Mouse (Mus musculus) heart, postnatal 36 days (tissue): ENCODE results near the gene Tmem222. TPM values are rescaled to one million over a fixed set of nuclear protein-coding genes. Genes with fewer than 3 reads are reported as not detected.

Source experiments
- DNase-seq, 2 experiments: peaks; one replicate each; pipeline ENCODE4 v3.0.0; 2021 to 2022
- intact Hi-C: fragments of 180-260 bp; cut with DNase I; formaldehyde crosslinking; loops from one replicate; pipeline ENCODE4 v1.15.1; 2025
- total RNA-seq, 2 experiments: library from RNA; stranded (reverse); gene quantifications; 2 replicates each; pipeline ENCODE4 v1.2.3; 2021

Gene Tmem222
- total RNA-seq, 2 experiments from 2014 or later, result 30.6 to 30.7 TPM

DNA sequence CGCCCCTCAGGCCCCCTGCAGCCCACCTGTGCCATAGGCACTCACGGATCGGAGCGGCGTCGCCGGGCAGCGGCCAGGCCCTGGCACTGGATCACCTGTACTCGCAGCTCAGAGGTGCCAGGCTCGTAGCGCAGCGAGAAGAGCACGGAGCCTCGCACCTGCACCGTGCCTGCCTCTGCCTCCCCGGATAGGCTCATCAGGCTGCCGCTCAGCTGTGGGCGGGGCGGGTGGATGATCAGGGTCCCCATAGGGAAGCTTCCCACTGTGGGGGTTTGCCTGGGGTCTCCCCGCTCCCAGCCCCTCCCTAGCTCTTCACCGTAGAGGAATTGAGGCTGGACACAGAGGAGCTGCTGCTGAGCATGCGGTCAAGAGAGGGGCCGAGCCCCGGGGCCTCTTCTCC, 20.8 kb downstream of the Tmem222 start:
- intact Hi-C loops, result no loop called here
- no peak for DNase-seq

DNA sequence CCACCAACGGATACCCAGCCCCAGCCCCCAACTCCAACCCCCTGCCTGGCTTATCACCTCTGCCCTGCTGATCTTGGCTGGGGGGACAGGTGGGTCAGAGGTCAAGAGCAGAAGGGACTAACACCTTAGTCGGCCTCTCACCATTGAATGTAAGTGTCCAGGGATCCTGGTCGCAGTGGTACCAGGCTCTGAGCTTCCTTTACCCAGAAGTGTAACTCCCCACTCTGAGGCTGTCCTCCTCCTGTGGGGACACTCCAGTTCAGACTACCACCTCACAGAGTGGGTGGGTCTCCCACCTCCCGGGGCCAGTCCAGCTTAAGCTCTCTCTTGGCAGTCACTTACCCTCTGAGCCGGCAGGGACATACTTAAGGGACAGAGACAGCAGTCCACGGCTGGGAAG, 22.2 kb downstream of the Tmem222 start:
- DNase-seq, result no peak
- intact Hi-C loops, result no loop called here

GRCm38 (mm10) chr4:133253412-133253811, 24.2 kb downstream of the Tmem222 start:
- intact Hi-C loops, result loop anchor here (2.0 to 5.0 kb wide), 2 partner anchors 21 to 44 kb away; no protein-coding TSS in a partner anchor
- DNase-seq, result no peak

- intact Hi-C loops, result loop anchor here (2.0 to 5.0 kb wide), 2 partner anchors 23 to 45 kb away; no protein-coding TSS in a partner anchor
- no peak for DNase-seq
Measured at GRCm38 (mm10) chr4:133252089-133252488, 25.5 kb downstream of the Tmem222 start.

- intact Hi-C loops, result loop anchor here (2.0 to 5.0 kb wide), 3 partner anchors 16 to 242 kb away; no protein-coding TSS in a partner anchor
- no peak for DNase-seq
Measured at GRCm38 (mm10) chr4:133251214-133251613, 26.4 kb downstream of the Tmem222 start.

DNA sequence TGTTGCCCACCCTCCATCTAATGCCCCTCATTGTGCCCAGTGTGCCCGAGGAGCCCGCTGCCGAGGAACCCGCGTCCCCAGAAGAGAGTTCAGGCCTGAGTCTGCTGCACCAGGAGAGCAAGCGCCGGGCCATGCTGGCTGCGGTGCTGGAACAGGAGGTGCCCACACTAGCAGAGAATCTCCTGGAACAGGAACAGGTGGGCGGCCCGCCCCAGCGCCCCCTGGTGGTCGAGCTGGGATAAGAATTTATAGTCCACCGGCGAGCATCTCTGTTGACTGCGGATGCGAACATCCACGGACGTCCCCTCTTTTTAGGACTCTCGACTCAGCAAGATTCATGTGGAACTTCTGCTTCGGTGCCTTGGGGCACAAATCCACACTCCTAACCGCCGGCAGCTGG, 27.0 kb downstream of the Tmem222 start:
- intact Hi-C loops, result loop anchor here (2.0 to 5.0 kb wide), 3 partner anchors 16 to 242 kb away; no protein-coding TSS in a partner anchor
- DNase-seq, result peak; percentile 88 to 89

GRCm38 (mm10) chr4:133247806-133248449, 29.7 kb downstream of the Tmem222 start:
- intact Hi-C loops, result no loop called here

GRCm38 (mm10) chr4:133247072-133247471, 30.5 kb downstream of the Tmem222 start:
- peak; percentile 55 to 69 for DNase-seq
- intact Hi-C loops, result no loop called here

More at GRCm38 (mm10) chr4:133247806-133248449, 29.7 kb downstream of the Tmem222 start:
- DNase-seq, result no peak

DNA sequence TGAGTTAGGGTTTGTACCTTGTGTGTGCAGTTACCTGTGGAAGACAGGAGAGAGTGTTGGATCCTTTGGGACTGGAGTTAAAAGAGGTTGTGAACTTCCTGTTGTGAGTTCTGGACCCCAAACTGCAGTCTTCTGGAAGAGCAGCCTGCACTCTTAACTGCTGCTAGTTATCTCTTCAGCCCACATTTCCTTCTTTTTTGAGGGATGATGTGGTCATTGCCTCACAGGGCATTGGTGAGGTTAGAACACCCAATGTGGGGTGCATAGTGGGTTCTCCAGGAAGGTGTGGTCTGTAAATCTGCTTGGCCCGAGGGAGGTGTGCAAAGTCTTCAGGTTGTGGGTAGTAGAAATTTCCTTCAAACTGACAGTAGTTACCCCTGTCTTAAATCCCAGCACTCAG, 33.3 kb downstream of the Tmem222 start:
- no peak for DNase-seq
- intact Hi-C loops, result no loop called here

DNA sequence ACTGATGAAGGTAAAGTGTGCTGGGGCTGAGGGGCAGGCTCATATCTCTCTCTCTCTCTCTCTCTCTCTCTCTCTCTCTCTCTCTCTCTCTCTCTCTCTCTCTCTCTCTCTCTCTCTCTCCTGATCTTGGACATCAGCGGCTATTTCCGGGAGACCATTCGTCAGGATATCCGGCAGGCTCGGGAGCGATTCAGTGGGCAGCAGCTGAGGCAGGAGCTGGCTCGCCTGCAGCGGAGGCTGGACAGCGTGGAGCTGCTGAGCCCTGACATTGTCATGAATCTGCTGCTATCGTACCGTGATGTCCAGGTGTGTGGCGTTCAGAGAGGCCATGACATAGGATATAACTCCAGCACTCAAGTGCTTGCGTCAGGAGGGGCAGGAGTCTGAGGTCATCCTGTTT, 34.1 kb downstream of the Tmem222 start:
- no peak for DNase-seq
- intact Hi-C loops, result no loop called here

DNA sequence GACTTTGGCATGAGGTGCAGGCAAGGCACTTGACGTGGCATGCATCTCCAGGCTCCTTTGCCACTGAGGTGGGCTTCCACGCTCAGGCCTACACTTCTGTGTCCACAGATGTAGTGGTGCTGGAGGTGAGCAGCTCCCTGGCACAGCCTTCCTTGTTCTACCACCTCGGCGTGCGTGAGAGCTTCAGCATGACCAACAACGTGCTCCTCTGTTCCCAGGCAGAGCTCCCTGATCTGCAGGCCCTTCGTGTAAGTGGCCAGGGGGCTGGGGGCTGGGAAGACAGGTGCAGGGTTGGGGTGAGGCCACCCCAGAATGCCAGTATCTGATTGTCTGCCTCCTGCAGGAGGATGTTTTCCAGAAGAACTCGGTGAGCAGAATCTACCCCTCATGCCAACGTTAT, 34.9 kb downstream of the Tmem222 start:
- no peak for DNase-seq
- intact Hi-C loops, result no loop called here

GRCm38 (mm10) chr4:133241910-133242309, 35.7 kb downstream of the Tmem222 start:
- DNase-seq, result no peak
- intact Hi-C loops, result no loop called here

- peak; percentile 94 to 96 for DNase-seq
- intact Hi-C loops, result no loop called here
Measured at GRCm38 (mm10) chr4:133240934-133241908, 36.4 kb downstream of the Tmem222 start.

GRCm38 (mm10) chr4:133240490-133240921, 37.1 kb downstream of the Tmem222 start, which contains the start of gene Map3k6:
TSS of gene Map3k6 (plus strand) at chr4:133240818.
- intact Hi-C loops, result no loop called here
- peak; percentile 86 to 90 for DNase-seq

GRCm38 (mm10) chr4:133237911-133238310, 39.7 kb downstream of the Tmem222 start:
- DNase-seq, result no peak
- intact Hi-C loops, result no loop called here

- no peak for DNase-seq
- intact Hi-C loops, result loop anchor here (2.0 kb wide), 1 partner anchor 15 kb away; no protein-coding TSS in a partner anchor
Measured at GRCm38 (mm10) chr4:133235415-133235814, 42.2 kb downstream of the Tmem222 start.

GRCm38 (mm10) chr4:133234771-133235170, 42.8 kb downstream of the Tmem222 start:
- intact Hi-C loops, result loop anchor here (2.0 kb wide), 1 partner anchor 16 kb away; no protein-coding TSS in a partner anchor

DNA sequence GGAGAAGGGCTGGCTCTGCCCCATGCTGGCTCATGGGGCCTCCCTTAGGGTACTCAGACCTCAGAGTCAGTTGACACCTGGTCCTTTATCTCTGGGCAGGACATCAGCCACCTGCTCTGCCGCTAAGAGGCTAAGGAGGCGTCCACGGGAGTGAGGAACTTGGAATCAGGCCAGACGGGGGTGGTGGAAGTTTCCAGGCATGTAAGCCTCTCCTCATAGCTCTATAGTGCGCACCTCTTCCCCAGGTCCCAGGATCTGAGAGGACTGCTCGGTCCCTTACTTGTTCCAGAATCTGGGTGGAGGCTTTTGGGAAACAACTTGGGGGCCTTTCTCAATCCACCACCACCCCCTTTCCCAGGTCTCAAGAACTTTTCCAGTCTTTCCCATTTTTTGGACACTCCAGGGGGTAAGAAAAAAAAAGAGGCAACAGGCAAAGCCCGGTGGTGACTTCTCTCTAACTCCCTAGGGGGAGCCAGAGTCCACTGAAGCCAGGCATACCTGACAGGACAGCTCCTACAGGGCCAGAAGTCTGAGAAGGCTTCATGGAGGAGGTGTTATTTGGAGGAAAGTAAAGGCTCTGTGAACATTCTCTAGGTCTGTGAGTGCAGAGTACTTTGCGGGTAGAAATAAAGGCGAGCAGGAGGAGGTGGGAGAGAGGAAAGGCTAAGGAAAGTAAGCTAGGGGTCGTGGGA, 44.2 kb downstream of the Tmem222 start:
- intact Hi-C loops, result loop anchor here (2.0 kb wide), 1 partner anchor 65 kb away; no protein-coding TSS in a partner anchor
- peak; percentile 53 to 59 for DNase-seq

More at GRCm38 (mm10) chr4:133234771-133235170, 42.8 kb downstream of the Tmem222 start:
- no peak for DNase-seq

- intact Hi-C loops, result no loop called here
- no peak for DNase-seq
Measured at GRCm38 (mm10) chr4:133229582-133229981, 48.0 kb downstream of the Tmem222 start.

DNA sequence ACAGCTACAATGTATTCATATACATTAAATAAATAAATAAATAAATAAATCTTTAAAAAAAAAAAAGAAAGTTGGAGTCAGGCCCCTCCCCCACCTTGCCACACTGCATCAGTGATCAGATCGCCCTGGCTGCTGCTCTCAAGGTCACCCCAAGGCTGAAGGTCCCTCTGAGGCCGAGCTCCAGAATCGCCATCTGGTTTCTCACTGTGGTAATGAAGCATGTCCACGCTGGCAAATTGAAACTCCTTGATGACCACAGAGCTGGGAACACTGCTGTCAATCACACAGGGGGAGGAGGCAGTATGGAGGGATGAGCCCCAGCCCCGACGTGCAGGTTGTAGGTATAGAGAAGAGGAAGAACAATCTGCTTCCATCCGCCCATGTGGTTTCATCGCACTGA, 50.0 kb downstream of the Tmem222 start:
- DNase-seq, result no peak
- intact Hi-C loops, result no loop called here
